Mouse (Mus musculus) kidney, postnatal 10 days (tissue): ENCODE measurements at regions not wholly inside any gene's neighbourhood (a gene's known extent, or its start where the extent isn't known, plus 50 kb on each side); places are given as distances from the start of the nearest gene placed in this dataset.
A peak's percentile ranks its signal among the peaks of the same experiment; 100 is the strongest.

Experiments used
- DNase-seq: peaks from one replicate; pipeline ENCODE4 v3.0.0; 2021; ENCODE audit warnings: mixed read lengths

- DNase-seq, result no peak
These were observed 347.4 kb downstream of the Gm43517 start for GRCm38 (mm10) chr12:49732351-49732750.

GRCm38 (mm10) chr12:49737100-49737499 lies 352.1 kb downstream of the Gm43517 start:
- peak; percentile 9 for DNase-seq

- DNase-seq, result no peak
These were observed 355.2 kb downstream of the Gm43517 start for GRCm38 (mm10) chr12:49739960-49740740.

- DNase-seq, result no peak
These were observed 358.4 kb downstream of the Gm43517 start for GRCm38 (mm10) chr12:49743402-49743801.

- DNase-seq, result no peak
These were observed 362.1 kb downstream of the Gm43517 start for GRCm38 (mm10) chr12:49747081-49747480.

- DNase-seq, result no peak
These were observed 373.4 kb downstream of the Gm43517 start for GRCm38 (mm10) chr12:49758391-49758790.

- no peak for DNase-seq
These were observed 379.6 kb downstream of the Gm43517 start for GRCm38 (mm10) chr12:49764541-49764940.

GRCm38 (mm10) chr12:49808341-49808740 lies 423.4 kb downstream of the Gm43517 start:
- DNase-seq, result no peak

- DNase-seq, result no peak
These were observed 429.7 kb downstream of the Gm43517 start for GRCm38 (mm10) chr12:49814653-49815052.

GRCm38 (mm10) chr12:49827769-49828168 lies 442.8 kb downstream of the Gm43517 start:
- DNase-seq, result no peak

GRCm38 (mm10) chr12:49828553-49828952 lies 443.6 kb downstream of the Gm43517 start:
- DNase-seq, result no peak

- DNase-seq, result no peak
These were observed 445.7 kb downstream of the Gm43517 start for GRCm38 (mm10) chr12:49830665-49831064.

GRCm38 (mm10) chr12:49832118-49832847 lies 447.3 kb downstream of the Gm43517 start:
- DNase-seq, result no peak

GRCm38 (mm10) chr12:49836282-49837070 lies 451.5 kb downstream of the Gm43517 start:
- no peak for DNase-seq

GRCm38 (mm10) chr12:49885507-49885906 lies 500.5 kb downstream of the Gm43517 start:
- DNase-seq, result no peak

- DNase-seq, result no peak
These were observed 502.3 kb downstream of the Gm43517 start for GRCm38 (mm10) chr12:49887246-49887645.

GRCm38 (mm10) chr12:49897768-49898167 lies 512.8 kb downstream of the Gm43517 start:
- no peak for DNase-seq

- no peak for DNase-seq
These were observed 530.7 kb downstream of the Gm43517 start for GRCm38 (mm10) chr12:49915691-49916090.

- no peak for DNase-seq
These were observed 536.6 kb downstream of the Gm43517 start for GRCm38 (mm10) chr12:49921608-49922007.

GRCm38 (mm10) chr12:49940818-49941217 lies 555.8 kb downstream of the Gm43517 start:
- no peak for DNase-seq

- DNase-seq, result no peak
These were observed 560.1 kb downstream of the Gm43517 start for GRCm38 (mm10) chr12:49944911-49945627.

GRCm38 (mm10) chr12:49945628-49946220 lies 560.8 kb downstream of the Gm43517 start:
- no peak for DNase-seq
